Mouse (Mus musculus) lung, postnatal 0 days (tissue): ENCODE measurements at regions not wholly inside any gene's neighbourhood (a gene's known extent, or its start where the extent isn't known, plus 50 kb on each side); places are given as distances from the start of the nearest gene placed in this dataset.

Experiments
- CTCF ChIP-seq: IDR thresholded peaks from 2 replicates; pipeline ENCODE4 v1.5.1; 2016; ENCODE audit warnings: antibody characterized with exemption, mild to moderate bottlenecking
- EP300 ChIP-seq: IDR thresholded peaks from 2 replicates; pipeline ENCODE4 v1.6.1; 2016; ENCODE audit warnings: antibody characterized with exemption, mild to moderate bottlenecking, control low read depth

DNA sequence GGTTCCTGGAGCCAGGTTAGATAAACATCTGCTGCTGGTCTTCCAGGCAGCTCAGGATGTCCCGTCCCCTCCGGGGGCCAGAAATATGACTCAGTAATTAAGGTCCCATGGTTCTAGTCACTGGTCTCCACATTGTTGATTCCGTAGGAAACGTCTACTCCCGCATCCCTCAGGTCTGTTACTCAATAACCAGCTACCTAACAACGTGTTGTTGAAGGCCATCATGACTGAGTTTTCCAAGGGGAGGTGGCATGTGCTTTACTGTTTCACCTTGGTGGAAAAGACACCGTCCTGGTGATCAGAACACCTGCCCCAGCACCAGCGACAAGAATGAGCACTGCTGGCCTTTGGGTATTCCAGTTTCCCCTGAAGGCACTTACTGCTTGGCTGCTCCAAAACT is 377.9 kb downstream of the Lpin1 start:
- no peak for TF ChIP-seq CTCF
- no peak for TF ChIP-seq EP300
